Mouse (Mus musculus) ES-Bruce4 (cell line): Measurements from ENCODE around the gene Get4.

Source experiments
- CTCF ChIP-seq: IDR thresholded peaks from one replicate; pipeline ENCODE4 v1.8.1; 2011; ENCODE audit warnings: low read depth, low read length
- EP300 ChIP-seq: IDR thresholded peaks from 2 replicates; pipeline ENCODE4 v1.6.1; 2011; ENCODE audit warnings: low read depth, low read length; ENCODE audit not compliant: insufficient read depth
- POLR2A ChIP-seq: IDR thresholded peaks from one replicate; pipeline ENCODE4 v1.8.1; 2011; ENCODE audit warnings: low read length; ENCODE audit not compliant: insufficient read depth

- TF ChIP-seq CTCF (no peak), POLR2A (no peak), EP300 (no peak)
Measured at GRCm38 (mm10) chr5:139297092-139297491, 45.0 kb downstream of the Get4 start.
